Mouse (Mus musculus) B cell, adult 2 months (primary cell): ENCODE results near the gene Nf1.
"Not testable (repeated sequence)": the region's sequence is repeated elsewhere in the genome, so short reads cannot be mapped to it uniquely, and the experiment has no call there.

Experiments used
- DNase-seq, 2 experiments: peaks; one replicate each; pipeline ENCODE4 v3.0.0; 2022

The Nf1 gene

DNA sequence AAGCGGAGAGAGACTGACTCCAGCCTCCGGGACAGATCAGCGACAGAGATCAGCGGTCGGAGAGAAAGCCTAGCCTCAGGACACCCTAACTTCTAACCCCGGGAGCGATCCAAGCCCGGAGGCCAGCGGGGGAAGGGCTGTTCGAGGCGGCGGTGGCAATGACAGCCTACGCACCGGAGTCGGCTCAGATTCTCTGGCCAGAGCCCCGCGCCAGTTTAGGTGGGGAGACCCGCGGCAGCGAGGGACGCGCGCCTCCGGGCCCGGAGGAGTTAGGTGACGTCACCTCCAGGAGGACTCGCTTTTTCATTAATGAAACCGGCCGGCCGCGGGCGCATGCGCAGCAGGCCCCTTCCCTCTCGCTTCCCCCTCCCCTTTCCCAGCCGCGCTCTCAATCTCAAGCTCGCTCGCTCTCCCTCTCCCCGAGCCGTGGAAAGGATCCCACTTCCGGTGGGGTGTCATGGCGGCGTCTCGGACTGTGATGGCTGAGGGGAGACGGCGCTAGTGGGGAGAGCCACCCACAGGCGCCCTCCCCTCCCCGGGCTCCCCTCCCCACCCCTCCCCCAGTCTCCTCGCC lies at the start of gene Nf1:
Nf1 (plus strand) TSS at position 460 of the 574 bp plus-strand sequence.
- DNase-seq = peak; percentile 89

GRCm38 (mm10) chr11:79290473-79290872 lies 49.0 kb upstream of the Nf1 start:
- DNase-seq = no peak

GRCm38 (mm10) chr11:79291651-79292050 lies 47.8 kb upstream of the Nf1 start:
- no peak for DNase-seq

GRCm38 (mm10) chr11:79292130-79292529 lies 47.4 kb upstream of the Nf1 start:
- no peak for DNase-seq

GRCm38 (mm10) chr11:79293025-79293424 lies 46.5 kb upstream of the Nf1 start:
- DNase-seq = no peak

DNA sequence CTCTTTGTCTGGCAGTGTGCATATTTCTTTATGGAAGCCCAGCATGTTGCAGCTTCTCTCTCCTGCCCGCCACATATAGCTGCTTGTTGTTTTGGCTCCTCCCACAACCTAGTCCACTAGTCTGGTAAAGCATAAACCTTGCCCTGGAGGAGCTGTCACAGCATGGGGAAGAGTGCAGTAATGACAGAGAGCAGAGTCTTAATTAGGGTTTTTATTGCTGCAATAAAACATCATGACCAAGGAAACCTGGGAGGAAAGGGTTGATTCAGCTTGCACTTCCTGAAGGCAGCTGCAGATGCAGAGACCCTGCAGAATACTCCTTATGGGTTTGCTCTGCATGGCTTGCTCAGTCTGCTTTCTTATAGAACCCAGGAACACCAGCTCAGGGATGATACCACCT lies 45.5 kb upstream of the Nf1 start:
- DNase-seq = no peak

GRCm38 (mm10) chr11:79296167-79296566 lies 43.3 kb upstream of the Nf1 start:
- peak; percentile 63 to 67 for DNase-seq

GRCm38 (mm10) chr11:79296856-79297491 lies 42.5 kb upstream of the Nf1 start, which contains the start of gene Gm9964:
Gm9964 (minus strand) TSS chr11:79296906.
- no peak for DNase-seq

DNA sequence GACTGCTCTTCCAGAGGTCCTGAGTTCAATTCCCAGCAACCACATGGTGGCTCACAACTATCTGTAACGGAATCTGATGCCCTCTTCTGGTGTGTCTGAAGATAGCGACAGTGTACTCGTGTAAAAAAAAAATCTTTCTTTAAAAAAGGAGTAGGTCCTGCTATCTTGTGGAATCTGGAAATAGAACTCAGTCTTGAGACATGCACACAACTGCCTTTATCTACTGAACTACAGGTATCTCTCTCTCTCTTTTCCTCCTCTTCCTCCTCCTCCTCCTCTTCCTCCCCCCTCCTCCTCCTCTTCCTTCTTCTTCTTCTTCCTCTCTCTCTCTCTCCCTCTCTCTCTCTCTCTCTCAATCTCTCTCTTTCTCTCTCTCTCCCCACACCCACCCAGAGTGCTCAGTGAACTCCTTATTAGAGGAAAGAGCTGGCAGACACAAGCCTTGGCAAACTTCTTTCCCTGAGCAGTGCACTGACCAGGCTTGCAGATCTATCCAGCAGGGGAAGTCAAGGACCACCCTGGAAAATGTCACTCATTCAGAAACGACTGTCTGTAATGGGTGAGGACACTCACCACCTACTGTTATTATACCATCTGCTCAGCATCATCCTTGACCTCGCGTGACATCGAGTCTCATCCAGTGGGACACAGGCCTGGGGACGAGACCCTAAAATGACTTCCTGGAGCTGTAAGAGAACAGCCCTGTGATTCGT lies 39.6 kb upstream of the Nf1 start:
- no peak for DNase-seq

DNA sequence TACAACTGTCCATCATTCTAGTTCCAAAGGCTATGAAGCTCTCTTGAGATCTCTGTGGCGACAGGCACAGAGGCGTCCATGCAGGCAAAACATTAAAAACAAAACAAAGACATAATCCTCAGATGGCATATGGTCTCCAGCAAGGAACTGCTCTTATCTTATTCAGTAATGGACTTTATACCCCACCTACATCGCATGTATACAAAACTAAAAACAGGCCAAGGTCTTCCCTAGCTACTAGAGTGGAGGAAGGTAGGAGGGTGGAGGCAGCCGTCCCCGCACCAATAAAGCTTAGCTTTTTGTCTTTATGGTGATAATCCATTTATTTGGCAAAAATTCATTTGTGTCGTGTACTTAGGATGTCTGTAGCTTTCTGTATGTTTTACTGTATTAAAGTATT lies 36.4 kb upstream of the Nf1 start:
- no peak for DNase-seq

GRCm38 (mm10) chr11:79304245-79304644 lies 35.2 kb upstream of the Nf1 start:
- not testable (repeated sequence) for DNase-seq

- DNase-seq = no peak
Measured at GRCm38 (mm10) chr11:79305697-79306340, 33.7 kb upstream of the Nf1 start.

GRCm38 (mm10) chr11:79306510-79306909 lies 33.0 kb upstream of the Nf1 start:
- no peak for DNase-seq

DNA sequence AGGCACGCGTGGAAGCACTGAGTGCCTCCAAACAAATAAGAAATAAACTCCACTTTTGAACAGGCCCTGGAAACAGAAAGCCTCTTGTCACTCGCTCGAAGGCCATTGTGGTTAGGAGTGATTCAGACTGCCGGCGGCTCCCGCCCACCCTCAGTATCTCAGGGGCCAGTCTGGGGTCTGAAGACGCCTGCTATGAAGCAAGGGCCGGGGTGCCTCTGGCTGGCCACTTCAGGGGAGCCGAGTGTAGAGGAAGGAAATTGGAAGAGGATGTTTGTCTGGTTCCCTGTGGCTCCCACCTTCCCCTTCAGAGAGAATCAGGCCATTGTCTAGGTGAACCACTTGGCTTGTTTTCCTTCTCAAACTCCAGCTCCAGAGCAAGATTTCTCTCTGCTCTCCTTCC lies 32.5 kb upstream of the Nf1 start:
- no peak for DNase-seq

DNA sequence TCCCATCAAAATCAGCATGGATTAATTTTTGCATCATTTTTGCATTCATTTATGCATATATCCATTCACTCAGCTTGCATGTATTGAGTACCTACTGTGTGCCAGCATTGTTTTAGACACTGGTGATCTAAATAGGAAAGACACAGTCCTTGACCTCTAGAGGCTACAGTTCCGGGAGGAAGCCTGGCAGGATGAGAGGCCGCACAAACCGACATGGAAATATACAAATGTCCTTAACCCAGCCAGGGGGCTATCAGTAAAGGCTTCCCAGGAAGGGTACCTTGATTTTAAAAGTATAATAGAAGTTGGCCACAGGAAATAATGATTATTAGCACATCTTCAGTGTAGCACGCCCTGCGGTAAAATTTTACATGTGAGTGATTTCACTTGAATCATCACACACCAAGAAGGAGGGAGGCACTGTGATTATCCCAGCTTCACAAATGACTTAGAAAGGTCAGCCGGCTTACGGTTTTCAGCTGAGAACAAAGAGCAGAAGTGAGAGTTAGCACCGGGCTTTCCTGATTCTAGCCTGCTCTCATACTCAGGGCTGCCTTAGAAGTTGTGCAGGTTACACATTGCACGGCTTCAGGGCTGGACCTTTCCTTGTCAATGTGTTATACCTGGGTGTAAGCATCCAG lies 31.8 kb upstream of the Nf1 start:
- no peak for DNase-seq

DNA sequence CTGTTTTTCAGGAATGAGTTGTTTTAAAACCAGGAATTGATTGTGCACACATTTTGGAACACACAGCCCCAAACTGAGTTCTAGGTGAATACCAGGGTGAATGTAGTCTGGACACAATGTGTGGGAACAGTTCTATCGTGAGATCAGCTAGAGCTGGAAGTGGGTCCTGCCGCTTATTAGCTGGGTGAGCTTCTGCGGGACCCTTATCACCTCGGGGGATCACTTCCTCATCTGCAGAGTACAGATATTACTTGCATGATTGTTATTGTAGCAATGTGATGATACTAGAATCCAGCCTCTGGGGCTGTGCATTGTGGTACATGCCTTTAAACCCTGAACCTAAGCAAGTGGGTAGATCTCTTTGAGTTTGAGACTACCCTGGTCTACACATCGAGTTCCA lies 29.0 kb upstream of the Nf1 start:
- DNase-seq = no peak

- DNase-seq = no peak
Measured at GRCm38 (mm10) chr11:79316807-79317345, 22.6 kb upstream of the Nf1 start.

DNA sequence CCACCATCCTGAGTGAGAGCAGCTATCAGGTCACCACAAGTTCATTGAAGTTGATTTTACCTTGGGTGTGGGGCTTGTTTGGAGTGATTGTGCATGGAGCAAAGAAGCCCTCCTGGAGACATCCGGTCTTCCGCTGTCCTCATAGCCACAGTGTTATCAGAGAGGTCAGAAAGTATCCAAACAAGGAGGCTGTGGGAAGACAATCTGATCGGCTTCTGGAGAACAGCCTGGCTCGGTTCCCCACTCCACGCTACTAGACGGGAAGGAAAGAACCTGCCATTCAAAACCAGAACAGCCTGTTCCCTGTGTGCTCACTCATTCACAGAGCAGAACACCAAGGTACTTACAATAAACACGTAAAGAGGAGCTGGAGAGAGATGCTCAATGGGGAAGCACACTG lies 19.7 kb upstream of the Nf1 start:
- no peak for DNase-seq

DNA sequence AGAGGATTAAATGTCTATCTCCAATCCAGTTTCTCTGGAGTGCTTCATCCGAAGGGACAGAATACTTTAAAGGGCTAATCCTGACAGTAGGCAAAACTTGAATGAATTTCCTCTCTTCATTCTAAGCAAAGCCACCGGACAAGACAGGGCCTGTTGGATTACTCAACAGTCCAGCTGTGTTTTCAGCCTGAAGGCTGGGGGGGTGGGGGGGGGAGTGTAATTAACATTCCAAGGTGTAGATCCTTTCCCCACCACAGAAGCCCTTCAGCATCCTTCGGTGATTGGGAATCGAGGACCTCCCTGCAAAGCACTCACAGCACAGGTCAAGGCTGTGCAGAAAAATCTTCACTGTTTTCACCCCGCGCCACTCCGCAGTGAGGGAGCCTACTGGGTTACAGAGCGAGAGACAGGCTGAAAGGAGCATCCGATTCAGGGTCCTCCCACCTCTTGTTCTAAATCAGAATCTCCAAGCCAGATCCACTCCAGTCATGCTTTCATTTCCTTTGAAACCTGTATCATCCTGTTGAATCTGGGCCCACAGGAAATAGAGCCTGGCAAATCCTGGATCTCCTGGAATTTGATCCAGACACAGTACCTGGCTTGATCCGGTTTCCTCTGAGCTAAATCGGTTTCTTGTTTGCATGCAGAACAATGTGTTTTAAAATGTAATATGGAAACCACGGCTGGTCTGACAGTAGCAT lies 15.4 kb upstream of the Nf1 start:
- DNase-seq = no peak

GRCm38 (mm10) chr11:79325663-79326062 lies 13.8 kb upstream of the Nf1 start:
- no peak for DNase-seq

DNA sequence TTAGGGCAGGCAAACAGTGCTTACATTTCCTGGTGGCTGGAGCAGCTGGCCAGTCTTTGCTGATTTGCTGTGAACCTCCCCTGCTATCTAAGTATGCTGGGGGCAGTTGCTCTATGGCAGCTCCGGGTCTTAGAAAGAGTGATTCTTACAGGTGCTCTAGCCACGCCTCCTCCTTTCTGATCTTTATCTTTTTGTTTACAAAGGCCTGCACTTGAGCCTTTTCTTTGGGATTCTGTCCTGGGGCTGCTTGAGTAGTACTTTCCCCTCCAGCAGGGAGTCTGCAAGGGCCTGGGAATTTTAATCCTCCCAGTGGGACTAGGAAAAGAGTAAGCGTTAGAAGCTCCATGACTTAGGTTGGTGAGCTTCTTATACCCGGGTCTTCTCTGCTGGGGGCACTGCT lies 12.4 kb upstream of the Nf1 start:
- no peak for DNase-seq

GRCm38 (mm10) chr11:79328060-79328459 lies 11.4 kb upstream of the Nf1 start:
- DNase-seq = no peak
